Mouse (Mus musculus) ES-E14 (cell line): ENCODE results near the gene Rtp2. TPM values are rescaled to one million over a fixed set of nuclear protein-coding genes. Genes with fewer than 3 reads are reported as not detected.

Experiments
- DNase-seq: peaks from one replicate; pipeline ENCODE4 v3.0.0-alpha.2; 2013; ENCODE audit warnings: low read depth, low spot score
- H3K27ac ChIP-seq: 2 replicates; pipeline ENCODE4 v1.5.1; 2012; ENCODE audit warnings: low read depth, mild to moderate bottlenecking, low read length, moderate library complexity, mixed read lengths; ENCODE audit not compliant: poor library complexity, insufficient read depth, severe bottlenecking
- H3K36me3 ChIP-seq: 2 replicates; pipeline ENCODE4 v1.6.1; 2012; ENCODE audit warnings: mild to moderate bottlenecking, low read length, moderate library complexity, mixed read lengths; ENCODE audit not compliant: control insufficient read depth, poor library complexity, insufficient read depth, severe bottlenecking
- H3K4me1 ChIP-seq, 2 experiments: fragments of 150-350 bp in 1 of 2; sonication (generic) in 1 of 2; 2 replicates each; pipeline ENCODE4 v1.6.1; 2012; ENCODE audit warnings: low read length in 2 of 2, mild to moderate bottlenecking in 1 of 2, mixed read lengths in 1 of 2; ENCODE audit not compliant: control insufficient read depth in 2 of 2, insufficient read depth in 2 of 2, poor library complexity in 1 of 2
- H3K4me3 ChIP-seq, 2 experiments: fragments of 150-350 bp in 1 of 2; sonication (generic) in 1 of 2; 2 replicates each; pipeline ENCODE4 v1.5.1; 2012; ENCODE audit warnings: low read length in 2 of 2, low read depth in 1 of 2, mild to moderate bottlenecking in 1 of 2, mixed read lengths in 1 of 2; ENCODE audit not compliant: insufficient read depth in 1 of 2, poor library complexity in 1 of 2, severe bottlenecking in 1 of 2
- H3K9ac ChIP-seq: 2 replicates; pipeline ENCODE4 v1.6.1; 2012; ENCODE audit warnings: low read depth, mild to moderate bottlenecking, low read length, mixed read lengths; ENCODE audit not compliant: poor library complexity, insufficient read depth, severe bottlenecking
- H3K9me3 ChIP-seq: fragments of 150-350 bp; sonication (generic); 2 replicates; pipeline ENCODE4 v1.6.1; 2012; ENCODE audit warnings: low read depth, mild to moderate bottlenecking, low read length; ENCODE audit not compliant: control insufficient read depth, insufficient read depth
- CHD2 ChIP-seq: IDR thresholded peaks from 2 replicates; pipeline ENCODE4 v1.6.1; 2014; ENCODE audit warnings: mild to moderate bottlenecking, low read depth, low read length, inconsistent platforms
- HCFC1 ChIP-seq: IDR thresholded peaks from 2 replicates; pipeline ENCODE4 v1.6.1; 2012; ENCODE audit warnings: low read length, inconsistent platforms, borderline replicate concordance; ENCODE audit not compliant: insufficient read depth
- MAFK ChIP-seq: IDR thresholded peaks from 2 replicates; pipeline ENCODE4 v1.6.1; 2014; ENCODE audit warnings: mild to moderate bottlenecking, low read depth, low read length, inconsistent platforms; ENCODE audit not compliant: insufficient read depth
- ZC3H11A ChIP-seq: IDR thresholded peaks from 2 replicates; pipeline ENCODE4 v1.6.1; 2012; ENCODE audit warnings: low read depth, mild to moderate bottlenecking, inconsistent platforms, low read length, borderline replicate concordance
- ZNF384 ChIP-seq: IDR thresholded peaks from 2 replicates; pipeline ENCODE4 v1.6.1; 2012; ENCODE audit warnings: low read depth, low read length, inconsistent platforms
- in situ Hi-C, 2 experiments: fragments of 600-800 bp; cut with MboI; formaldehyde crosslinking; loops; one replicate each; pipeline ENCODE4 v1.15.1; 2025; ENCODE audit warnings: low sequenced_read_pairs in 2 of 2, inconsistent platforms in 1 of 2; ENCODE audit not compliant: unreplicated experiment in 2 of 2
- total RNA-seq: library from RNA; depleted of rRNA; stranded (reverse); fragments of 300-350 nt; gene quantifications from 2 replicates; pipeline ENCODE4 v1.2.3, GENCODE M21; 2012

The Rtp2 gene
- total RNA-seq, 1 experiment: 0.18 TPM

GRCm38 (mm10) chr16:23978495-23978894 lies 46.3 kb upstream of the Rtp2 start:
- H3K4me3 ChIP-seq: no peak overlapping the region
- no peak for TF ChIP-seq HCFC1
- in situ Hi-C loops: loop anchor here (25.0 kb wide), 2 partner anchors 334 to 1084 kb away; no protein-coding TSS in a partner anchor

DNA sequence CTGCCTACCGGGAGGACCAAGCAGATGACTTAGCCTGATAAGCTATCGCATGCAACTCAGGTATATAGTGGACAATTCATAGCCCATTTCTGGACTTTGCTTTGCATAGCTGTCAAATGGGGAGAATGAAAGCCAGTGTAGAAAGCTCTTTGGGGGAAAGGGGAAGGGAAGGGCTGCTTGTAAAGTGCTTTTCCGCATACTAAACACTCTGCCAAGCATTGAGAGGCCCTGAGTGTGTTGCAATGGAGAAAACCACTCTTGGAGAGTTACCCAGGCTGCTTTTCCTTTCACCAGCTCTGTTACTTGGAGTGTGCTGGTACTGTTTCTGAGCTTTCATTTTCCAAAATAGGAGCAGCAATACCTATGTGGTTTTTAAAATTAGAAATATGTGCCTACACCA lies 45.5 kb upstream of the Rtp2 start:
- Histone ChIP-seq H3K4me3 (no peak overlapping the region), H3K36me3 (no peaks in the 10 kb centered on the region), H3K4me1 (peaks cover 4 to 5% of the 10 kb centered on the region in 2 experiments; a peak in 1 of 4 replicates), H3K9me3 (no peaks in the 10 kb centered on the region), H3K9ac (no peak overlapping the region), H3K27ac (no peak overlapping the region)
- TF ChIP-seq ZC3H11A (no peak), CHD2 (no peak), HCFC1 (no peak), ZNF384 (no peak), MAFK (no peak)
- in situ Hi-C loops: loop anchor here (25.0 kb wide), 2 partner anchors 335 to 1085 kb away; no protein-coding TSS in a partner anchor
- no peak for DNase-seq

More at GRCm38 (mm10) chr16:23978495-23978894, 46.3 kb upstream of the Rtp2 start:
- no peak for DNase-seq
- no peaks in the 10 kb centered on the region for H3K36me3 ChIP-seq
- no peaks in the 10 kb centered on the region for H3K9me3 ChIP-seq
- H3K9ac ChIP-seq: no peak overlapping the region
- H3K4me1 ChIP-seq: peaks cover 4 to 7% of the 10 kb centered on the region in 2 experiments; a peak in 1 of 4 replicates
- H3K27ac ChIP-seq: no peak overlapping the region

DNA sequence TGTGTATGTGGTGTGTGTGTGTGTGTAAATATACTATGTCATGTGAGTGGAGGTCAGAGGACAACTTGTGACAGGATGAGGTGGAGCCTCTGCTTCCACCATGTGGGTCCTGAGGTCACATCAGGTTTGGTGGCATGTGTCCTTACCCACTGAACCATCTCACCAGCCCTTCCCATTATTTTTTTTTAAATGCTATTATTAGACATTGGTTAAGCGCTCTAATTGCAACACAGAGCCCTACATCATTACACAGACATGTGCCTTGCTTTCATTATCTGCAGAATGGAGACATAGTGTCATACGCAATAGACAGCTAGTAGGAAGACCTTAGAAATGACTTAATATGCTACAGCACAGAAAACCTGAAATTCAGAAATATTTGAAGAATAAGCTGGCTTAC lies 44.0 kb upstream of the Rtp2 start:
- in situ Hi-C loops: loop anchor here (25.0 kb wide), 2 partner anchors 336 to 1086 kb away; no protein-coding TSS in a partner anchor
- Histone ChIP-seq H3K9me3 (no peaks in the 10 kb centered on the region), H3K4me1 (0 out of 4 replicates have a peak, but pooled peaks cover 0 to 4% of the 10 kb centered on the region in 2 experiments), H3K4me3 (no peak overlapping the region), H3K9ac (no peak overlapping the region), H3K27ac (no peak overlapping the region), H3K36me3 (no peaks in the 10 kb centered on the region)
- no peak for TF ChIP-seq MAFK
- TF ChIP-seq ZC3H11A: no peak
- no peak for TF ChIP-seq ZNF384
- no peak for TF ChIP-seq CHD2
- TF ChIP-seq HCFC1: no peak
- no peak for DNase-seq

DNA sequence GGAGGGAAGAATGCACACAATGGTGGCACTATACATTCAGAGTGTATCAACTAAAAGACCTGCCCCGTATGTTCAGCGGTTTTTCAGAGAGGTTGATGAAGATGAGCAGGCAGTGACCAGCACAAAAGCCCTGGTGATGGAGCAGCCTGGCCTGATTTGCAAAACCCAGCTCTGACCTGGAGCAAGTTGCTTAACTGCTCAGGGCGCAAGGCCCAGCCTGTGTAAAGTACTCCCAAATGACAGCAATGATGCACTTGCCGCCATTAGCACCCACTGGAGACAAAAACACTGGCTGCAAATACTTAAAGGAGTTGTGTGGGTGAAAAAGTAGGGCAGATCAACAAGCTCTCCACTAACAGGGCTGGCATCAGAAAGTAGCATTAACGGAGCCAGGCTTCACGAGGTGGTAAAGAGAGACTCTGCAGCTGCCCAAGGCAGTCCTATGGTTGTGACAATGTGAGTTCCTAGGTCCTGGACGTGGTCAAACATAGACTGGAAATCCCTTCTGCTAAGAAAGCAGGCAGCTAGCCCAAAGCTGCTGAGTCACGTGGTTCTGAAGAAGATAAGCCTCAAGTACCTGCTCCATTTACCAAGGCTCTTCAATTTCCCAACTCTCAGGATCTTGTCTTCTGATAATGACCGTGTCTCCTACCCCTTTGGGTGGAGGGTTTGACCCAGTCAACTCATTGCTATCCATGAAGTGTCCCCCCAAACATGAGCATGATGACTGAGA lies 41.6 kb upstream of the Rtp2 start:
- no peak overlapping the region for H3K27ac ChIP-seq
- H3K4me3 ChIP-seq: no peak overlapping the region
- H3K4me1 ChIP-seq: no peaks in the 10 kb centered on the region
- TF ChIP-seq ZC3H11A (no peak), ZNF384 (no peak), MAFK (no peak), HCFC1 (no peak), CHD2 (no peak)
- H3K9me3 ChIP-seq: no peaks in the 10 kb centered on the region
- no peak for DNase-seq
- H3K36me3 ChIP-seq: no peaks in the 10 kb centered on the region
- in situ Hi-C loops: no loop called here
- no peak overlapping the region for H3K9ac ChIP-seq
